Comparison of ENCODE assay signal across 8 mouse cellular contexts in genomic region chr5:73970024-73970628, GRCm38 (mm10).
A peak's percentile ranks its signal among the peaks of the same experiment; 100 is the strongest.
DNase-seq lines count a peak whose midpoint lies in the region; ATAC-seq and TF ChIP-seq lines count a peak whose summit lies in the region.

No protein-coding gene starts in this region.

- no peak overlapping the region for H3K9ac ChIP-seq in heart, embryonic 13.5 days

- H3K36me3 ChIP-seq in heart, embryonic 13.5 days, result no peaks in the 10 kb centered on the region
- H3K36me3 ChIP-seq in kidney, adult 2 months (ENCODE audit: control insufficient read depth, insufficient read depth, low read length), result no peaks in the 10 kb centered on the region

- TF ChIP-seq CTCF in kidney, adult 2 months (conservative IDR thresholded peaks at IDR 0.05; ENCODE audit: insufficient read depth, insufficient read length, low read depth, low read length), result no peak

- H3K27me3 ChIP-seq in heart, embryonic 13.5 days (replicated peaks), result no peaks in the 10 kb centered on the region
- H3K27me3 ChIP-seq in kidney, adult 2 months (replicated peaks; ENCODE audit: control insufficient read depth, insufficient read depth, low read length), result no peaks in the 10 kb centered on the region

- no peak for TF ChIP-seq POLR2A in kidney, adult 2 months (IDR thresholded peaks at IDR 0.05; ENCODE audit: low read depth, low read length)

- 43% methylated on average over 7 of the region's 7 CpGs for WGBS in heart, embryonic 13.5 days
- WGBS in kidney, adult 2 months, result 16% methylated on average over 7 of the region's 7 CpGs

- no peak overlapping the region for H3K4me3 ChIP-seq in heart, embryonic 13.5 days
- no peak overlapping the region for H3K4me3 ChIP-seq in kidney, adult 2 months (ENCODE audit: insufficient read depth, low read depth, low read length)

- ATAC-seq in heart, embryonic 13.5 days (ENCODE audit: extremely low read depth, insufficient number of reproducible peaks, low FRiP score, low TSS enrichment), result no peak

- H3K27ac ChIP-seq in heart, embryonic 13.5 days (replicated peaks), result peak overlapping the region; percentile 29; the same call in 1 of the 2 replicates
- no peak overlapping the region for H3K27ac ChIP-seq in kidney, adult 2 months (ENCODE audit: insufficient read depth, low read depth, low read length)

- DNase-seq in layer of hippocampus, adult 8-10 months (ENCODE audit: low spot score in 2 of 2), result peak; percentile 22 to 37
- no peak for DNase-seq in layer of hippocampus, adult 9-11 months
- DNase-seq in kidney, adult 2 months, result peak; percentile 74
- peak; percentile 74 for DNase-seq in lung, postnatal 10 days
- DNase-seq in yolk sac, embryonic 10.5 days (ENCODE audit: low spot score), result no peak
- DNase-seq in retina, postnatal 1 day, result no peak
- DNase-seq in cerebellum, adult 11-12 months, result no peak

- H3K4me2 ChIP-seq in heart, embryonic 13.5 days, result peak overlapping the region; percentile 29; the same call in 1 of the 2 replicates

- H3K9me3 ChIP-seq in heart, embryonic 13.5 days, result no peaks in the 10 kb centered on the region

- H3K4me1 ChIP-seq in heart, embryonic 13.5 days, result peaks cover 12% of the 10 kb centered on the region; the same call in 1 of the 2 replicates
- H3K4me1 ChIP-seq in kidney, adult 2 months (ENCODE audit: control insufficient read depth, insufficient read depth, low read length), result no peaks in the 10 kb centered on the region

Comparison
In these comparisons a context has a peak if more than half of its experiments do, and no peak if none do; other contexts are left out.
1. DNase-seq: peak in layer of hippocampus, adult 8-10 months (2 of 2), kidney, adult 2 months (single experiment) and lung, postnatal 10 days (single experiment); none in layer of hippocampus, adult 9-11 months (single experiment), yolk sac, embryonic 10.5 days (single experiment), retina, postnatal 1 day (single experiment) and cerebellum, adult 11-12 months (single experiment).